Mouse (Mus musculus): ENCODE measurements at regions not wholly inside any gene's neighbourhood (a gene's known extent, or its start where the extent isn't known, plus 50 kb on each side); places are given as distances from the start of the nearest gene placed in this dataset.

GRCm38 (mm10) chr11:34153749-34154525 lies 54.0 kb downstream of the Foxi1 start:
- DNase-seq, result peak; percentile 63 to 82

- peak; percentile 86 to 92 for DNase-seq
These were observed 51.1 kb upstream of the 4930469K13Rik start for GRCm38 (mm10) chr11:34149370-34149976.

Data from cerebellum, postnatal 25 days (tissue).